Mouse (Mus musculus): ENCODE measurements around the gene Mrpl44.

DNA sequence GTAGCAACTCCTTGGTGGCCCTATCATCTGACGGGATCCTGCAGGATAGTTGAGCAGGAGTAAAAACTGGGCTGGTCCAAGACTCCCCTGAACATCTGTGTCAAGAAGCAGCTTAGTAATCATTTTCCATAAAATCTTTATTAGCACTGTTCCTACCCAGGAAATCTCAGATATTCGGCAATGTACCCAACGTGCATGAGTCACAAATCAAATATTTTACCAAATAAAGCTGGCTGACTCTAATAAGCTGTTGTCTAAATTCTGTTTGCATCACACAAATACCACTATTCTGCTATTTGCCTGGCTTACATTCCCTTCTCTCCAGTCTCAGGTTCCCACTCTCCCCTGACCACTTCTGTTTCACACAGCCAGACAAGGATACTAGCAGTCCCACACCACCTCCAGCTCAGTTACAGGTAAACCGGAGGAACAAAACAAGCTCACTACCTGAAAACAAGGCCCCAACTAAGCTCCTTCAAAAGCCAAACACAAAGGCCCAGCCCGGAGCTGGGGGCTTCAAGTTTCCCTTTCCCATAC, 16.3 kb upstream of the Mrpl44 start:
- TF ChIP-seq CTCF (IDR thresholded peaks at IDR 0.05; ENCODE audit: control insufficient read depth, insufficient read depth, insufficient replicate concordance, low read depth, low read length) = no peak
- no peak for TF ChIP-seq POLR2A (IDR thresholded peaks at IDR 0.05; ENCODE audit: control insufficient read depth, low read depth, low read length)
